Mouse (Mus musculus) cerebellum, adult 8-10 months (tissue): ENCODE results near the gene Atp6v0a1.
"Not testable (repeated sequence)": the region's sequence is repeated elsewhere in the genome, so short reads cannot be mapped to it uniquely, and the experiment has no call there.

Experiments
- DNase-seq: peaks from one replicate; pipeline ENCODE4 v3.0.0; 2022

Gene Atp6v0a1

GRCm38 (mm10) chr11:100982087-100982486, 27.2 kb upstream of the Atp6v0a1 start:
- no peak for DNase-seq

GRCm38 (mm10) chr11:100983125-100983777, 26.0 kb upstream of the Atp6v0a1 start:
- peak; percentile 80 for DNase-seq

GRCm38 (mm10) chr11:100983778-100984131, 25.5 kb upstream of the Atp6v0a1 start:
- no peak for DNase-seq

GRCm38 (mm10) chr11:100985607-100986006, 23.6 kb upstream of the Atp6v0a1 start:
- no peak for DNase-seq

- DNase-seq, result no peak
Observed at GRCm38 (mm10) chr11:100988674-100989073, 20.6 kb upstream of the Atp6v0a1 start.

- DNase-seq, result no peak
Observed at GRCm38 (mm10) chr11:100989666-100990065, 19.6 kb upstream of the Atp6v0a1 start.

- no peak for DNase-seq
Observed at GRCm38 (mm10) chr11:100991027-100991534, 18.2 kb upstream of the Atp6v0a1 start.

GRCm38 (mm10) chr11:100993437-100993836, 15.8 kb upstream of the Atp6v0a1 start:
- no peak for DNase-seq

GRCm38 (mm10) chr11:100994233-100994632, 15.0 kb upstream of the Atp6v0a1 start:
- DNase-seq, result no peak

GRCm38 (mm10) chr11:100994655-100995054, 14.6 kb upstream of the Atp6v0a1 start:
- DNase-seq, result no peak

GRCm38 (mm10) chr11:100996501-100996900, 12.8 kb upstream of the Atp6v0a1 start:
- DNase-seq, result no peak

- DNase-seq, result no peak
Observed at GRCm38 (mm10) chr11:100998836-100999235, 10.4 kb upstream of the Atp6v0a1 start.

GRCm38 (mm10) chr11:100999254-100999653, 10.0 kb upstream of the Atp6v0a1 start:
- no peak for DNase-seq

- not testable (repeated sequence) for DNase-seq
Observed at GRCm38 (mm10) chr11:101001875-101002552, 7.2 kb upstream of the Atp6v0a1 start.

- DNase-seq, result no peak
Observed at GRCm38 (mm10) chr11:101003025-101003685, 6.1 kb upstream of the Atp6v0a1 start.

GRCm38 (mm10) chr11:101008206-101009045, 826 bp upstream of the Atp6v0a1 start:
- no peak for DNase-seq

- peak; percentile 30 for DNase-seq
Observed at GRCm38 (mm10) chr11:101009888-101010784, 884 bp downstream of the Atp6v0a1 start.

- no peak for DNase-seq
Observed at GRCm38 (mm10) chr11:101011641-101012040, 2.4 kb downstream of the Atp6v0a1 start.

- DNase-seq, result peak; percentile 68
Observed at GRCm38 (mm10) chr11:101023371-101023770, 14.1 kb downstream of the Atp6v0a1 start.

- DNase-seq, result no peak
Observed at GRCm38 (mm10) chr11:101024001-101024400, 14.7 kb downstream of the Atp6v0a1 start.

- DNase-seq, result no peak
Observed at GRCm38 (mm10) chr11:101027121-101027520, 17.9 kb downstream of the Atp6v0a1 start.

- no peak for DNase-seq
Observed at GRCm38 (mm10) chr11:101029320-101029719, 20.1 kb downstream of the Atp6v0a1 start.
